11 mouse cellular contexts compared by ENCODE assay signal in genomic region chr11:97207011-97207422, GRCm38 (mm10). TPM values are rescaled to one million over a fixed set of nuclear protein-coding genes. Genes with fewer than 3 reads are reported as not detected.
DNase-seq lines count a peak whose midpoint lies in the region; ATAC-seq and TF ChIP-seq lines count a peak whose summit lies in the region.
"Had no signal": no experiment of that assay in that cellular context is flagged by ENCODE, and none has a peak within 500 bp of the region (broad histone marks: within the 10 kb centered on the region; RNA-seq: fewer than 3 reads in every experiment).

No protein-coding gene starts in this region.

- no peaks in the 10 kb centered on the region for H3K4me1 ChIP-seq in lung, adult 2 months (ENCODE audit: control insufficient read depth, insufficient read depth, low read length)
- peaks cover 20% of the 10 kb centered on the region for H3K4me1 ChIP-seq in liver, embryonic 12.5 days
- H3K4me1 ChIP-seq in kidney, embryonic 15.5 days: 0 out of 2 replicates have a peak, but pooled peaks cover 2% of the 10 kb centered on the region
- H3K4me1 ChIP-seq: hindbrain, embryonic 15.5 days; neural tube, embryonic 12.5 days had no signal

- H3K4me3 ChIP-seq in lung, adult 2 months (replicated peaks; ENCODE audit: extremely low read depth, low read depth, low read length): no peak overlapping the region
- no peak overlapping the region for H3K4me3 ChIP-seq in liver, embryonic 12.5 days
- H3K4me3 ChIP-seq in kidney, embryonic 15.5 days (replicated peaks): no peak overlapping the region
- H3K4me3 ChIP-seq: hindbrain, embryonic 15.5 days; neural tube, embryonic 12.5 days had no signal

- no peak overlapping the region for H3K27ac ChIP-seq in liver, embryonic 12.5 days
- no peak overlapping the region for H3K27ac ChIP-seq in kidney, embryonic 15.5 days
- H3K27ac ChIP-seq: hindbrain, embryonic 15.5 days; neural tube, embryonic 12.5 days had no signal

- intact Hi-C loops in heart, postnatal 36 days (cut with DNase I): no loop called here

- peak; percentile 91 for ATAC-seq in frontal cortex, adult (ENCODE audit: low TSS enrichment)
- ATAC-seq in liver, embryonic 12.5 days: no peak
- no peak for ATAC-seq in kidney, embryonic 15.5 days (replicated peaks; ENCODE audit: low FRiP score)
- ATAC-seq: forebrain, postnatal 0 days had no signal

- H3K36me3 ChIP-seq in liver, embryonic 12.5 days: peaks cover 38% of the 10 kb centered on the region
- peaks cover 59% of the 10 kb centered on the region for H3K36me3 ChIP-seq in kidney, embryonic 15.5 days

- no peak overlapping the region for H3K4me2 ChIP-seq in liver, embryonic 12.5 days
- H3K4me2 ChIP-seq in kidney, embryonic 15.5 days: no peak overlapping the region
- H3K4me2 ChIP-seq: hindbrain, embryonic 15.5 days; neural tube, embryonic 12.5 days had no signal

- TF ChIP-seq CTCF in lung, adult 2 months (IDR thresholded peaks at IDR 0.05; ENCODE audit: insufficient read depth, low read length): no peak

- WGBS in lung, adult 2 months: 78% methylated on average over 8 of the region's 8 CpGs
- 73% methylated on average over 8 of the region's 8 CpGs for WGBS in liver, embryonic 12.5 days (ENCODE audit: insufficient replicate concordance)
- 73% methylated on average over 8 of the region's 8 CpGs for WGBS in kidney, embryonic 15.5 days

- H3K9ac ChIP-seq in liver, embryonic 12.5 days: no peak overlapping the region
- H3K9ac ChIP-seq in kidney, embryonic 15.5 days: no peak overlapping the region
- H3K9ac ChIP-seq: forebrain, postnatal 0 days; hindbrain, embryonic 15.5 days; neural tube, embryonic 12.5 days had no signal

- no peak for TF ChIP-seq POLR2A in lung, adult 2 months (IDR thresholded peaks at IDR 0.05; ENCODE audit: borderline replicate concordance, extremely low read depth, low read depth, low read length)

- no peaks in the 10 kb centered on the region for H3K27me3 ChIP-seq in liver, embryonic 12.5 days (replicated peaks)
- no peaks in the 10 kb centered on the region for H3K27me3 ChIP-seq in kidney, embryonic 15.5 days
- H3K27me3 ChIP-seq: hindbrain, embryonic 15.5 days; neural tube, embryonic 12.5 days had no signal

- peak; percentile 89 for DNase-seq in heart, adult 11 months
- no peak for DNase-seq in heart, postnatal 36 days
- DNase-seq in 3T3-L1 (ENCODE audit: low read depth, low spot score): peak; percentile 93
- peak; percentile 23 for DNase-seq in lung, adult 2 months
- DNase-seq in liver: no peak
- DNase-seq: forebrain, postnatal 0 days had no signal

- H3K9me3 ChIP-seq in liver, embryonic 12.5 days (replicated peaks): no peaks in the 10 kb centered on the region
- no peaks in the 10 kb centered on the region for H3K9me3 ChIP-seq in kidney, embryonic 15.5 days (replicated peaks)
- H3K9me3 ChIP-seq: hindbrain, embryonic 15.5 days; neural tube, embryonic 12.5 days had no signal

RNA-seq across cellular contexts. Expression of gene Kpnb1, which starts 19.3 kb away (rescaled TPM):
- 10 to 100 TPM; 83.7 to 85.7 TPM for total RNA-seq in heart, postnatal 36 days (2021)
- polyA plus RNA-seq in lung, adult 2 months (2012; rRNA removed): 18.7 and 32.0 TPM in 2 replicates
- 38.5 and 39.3 TPM in 2 replicates for polyA plus RNA-seq in liver, embryonic 12.5 days (2016; fragmentation: Nextera tagmentation; extraction: Ambion mirVana)
- 55.1 and 56.3 TPM in 2 replicates for polyA plus RNA-seq in kidney, embryonic 15.5 days (2015; fragmentation: Nextera tagmentation; extraction: Ambion mirVana)

RNA-seq across cellular contexts. Expression of gene Tbkbp1, which starts 55.7 kb away (rescaled TPM):
- total RNA-seq in heart, postnatal 36 days (2021): 10 to 100 TPM; 11.0 to 15.3 TPM
- 55.8 and 85.1 TPM in 2 replicates for polyA plus RNA-seq in lung, adult 2 months (2012; rRNA removed)
- 3.6 and 4.0 TPM in 2 replicates for polyA plus RNA-seq in liver, embryonic 12.5 days (2016; fragmentation: Nextera tagmentation; extraction: Ambion mirVana)
- 5.5 and 5.8 TPM in 2 replicates for polyA plus RNA-seq in kidney, embryonic 15.5 days (2015; fragmentation: Nextera tagmentation; extraction: Ambion mirVana)

Comparison
In these comparisons a context has a peak if more than half of its experiments do, and no peak if none do; other contexts are left out.
1. DNase-seq: peak in heart, adult 11 months (single experiment), 3T3-L1 (single experiment) and lung, adult 2 months (single experiment); none in heart, postnatal 36 days (0 of 2) and liver (single experiment).